Mouse (Mus musculus): ENCODE data around the gene Olfr697. TPM values are rescaled to one million over a fixed set of nuclear protein-coding genes. Genes with fewer than 3 reads are reported as not detected.
"Not testable (repeated sequence)": the region's sequence is repeated elsewhere in the genome, so short reads cannot be mapped to it uniquely, and the experiment has no call there.

Olfr697 gene
- not detected in 2 replicates for polyA plus RNA-seq (2015; fragmentation: Nextera tagmentation; extraction: Ambion mirVana)

- H3K36me3 ChIP-seq, result no peaks in the 10 kb centered on the region
- no peak for ATAC-seq (ENCODE audit: insufficient number of reproducible peaks, low FRiP score, low TSS enrichment, low read depth)
- 78% methylated on average over 1 of the region's 1 CpGs for WGBS
- H3K9me3 ChIP-seq, result no peaks in the 10 kb centered on the region
- H3K4me2 ChIP-seq, result no peak within 1 kb of the TSS
- H3K27ac ChIP-seq, result no peak within 1 kb of the TSS
- no peaks in the 10 kb centered on the region for H3K4me1 ChIP-seq
- H3K9ac ChIP-seq, result no peak within 1 kb of the TSS
- H3K4me3 ChIP-seq, result no peak within 1 kb of the TSS
- no peaks in the 10 kb centered on the region for H3K27me3 ChIP-seq
These were observed at the start of gene Olfr697 for GRCm38 (mm10) chr7:106742343-106742742. TSS of gene Olfr697 (minus strand) at chr7:106742443.

GRCm38 (mm10) chr7:106788330-106788729 is 46.1 kb upstream of the Olfr697 start:
- Histone ChIP-seq H3K9ac (no peak overlapping the region), H3K4me3 (no peak overlapping the region), H3K27ac (no peak overlapping the region), H3K36me3 (no peaks in the 10 kb centered on the region), H3K27me3 (no peaks in the 10 kb centered on the region), H3K4me2 (no peak overlapping the region), H3K9me3 (no peaks in the 10 kb centered on the region), H3K4me1 (no peaks in the 10 kb centered on the region)
- no peak for ATAC-seq (ENCODE audit: insufficient number of reproducible peaks, low FRiP score, low TSS enrichment, low read depth)

GRCm38 (mm10) chr7:106761008-106761407 is 18.8 kb upstream of the Olfr697 start:
- not testable (repeated sequence) for H3K27me3 ChIP-seq; H3K4me2 ChIP-seq; H3K4me1 ChIP-seq; H3K27ac ChIP-seq; H3K36me3 ChIP-seq; ATAC-seq (ENCODE audit: insufficient number of reproducible peaks, low FRiP score, low TSS enrichment, low read depth); H3K9me3 ChIP-seq; H3K4me3 ChIP-seq; H3K9ac ChIP-seq
- WGBS, result 88% methylated on average over 2 of the region's 2 CpGs

- H3K27ac ChIP-seq, result no peak overlapping the region
- H3K4me1 ChIP-seq, result no peaks in the 10 kb centered on the region
- WGBS, result 86% methylated on average over 2 of the region's 2 CpGs
- H3K4me2 ChIP-seq, result no peak overlapping the region
- H3K4me3 ChIP-seq, result no peak overlapping the region
- no peaks in the 10 kb centered on the region for H3K36me3 ChIP-seq
- H3K27me3 ChIP-seq, result no peaks in the 10 kb centered on the region
- no peak for ATAC-seq (ENCODE audit: insufficient number of reproducible peaks, low FRiP score, low TSS enrichment, low read depth)
- H3K9ac ChIP-seq, result no peak overlapping the region
- no peaks in the 10 kb centered on the region for H3K9me3 ChIP-seq
These were observed 16.6 kb upstream of the Olfr697 start for GRCm38 (mm10) chr7:106758800-106759199.

DNA sequence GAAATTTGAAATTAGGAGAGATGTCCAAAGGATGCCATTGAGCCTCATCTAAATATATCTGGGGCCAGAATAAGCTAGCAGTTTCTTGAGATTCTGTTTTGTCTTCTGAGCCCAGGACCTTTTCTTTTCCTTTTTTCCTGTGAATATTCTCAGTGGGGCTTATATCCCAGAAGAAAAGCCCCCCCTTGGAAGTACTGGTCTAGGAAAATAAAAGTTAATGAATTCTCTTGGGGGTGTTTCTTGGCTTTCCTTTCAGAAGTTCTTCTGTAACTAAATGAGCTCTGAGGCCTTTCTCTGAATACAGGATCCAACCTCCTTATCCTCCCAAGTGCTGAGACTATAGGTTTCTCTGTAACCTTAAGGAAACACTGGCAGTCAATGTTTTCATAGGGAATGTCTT is 13.1 kb upstream of the Olfr697 start, which contains the start of gene Olfr698:
TSS of gene Olfr698 (minus strand) at position 101 of the 400 bp plus-strand sequence.
- Histone ChIP-seq H3K9me3 (no peaks in the 10 kb centered on the region), H3K9ac (no peak within 1 kb of the TSS), H3K27me3 (no peaks in the 10 kb centered on the region), H3K4me2 (no peak within 1 kb of the TSS), H3K4me1 (no peaks in the 10 kb centered on the region), H3K27ac (no peak within 1 kb of the TSS), H3K4me3 (no peak within 1 kb of the TSS), H3K36me3 (no peaks in the 10 kb centered on the region)
- no peak for ATAC-seq (ENCODE audit: insufficient number of reproducible peaks, low FRiP score, low TSS enrichment, low read depth)

GRCm38 (mm10) chr7:106745811-106746210 is 3.6 kb upstream of the Olfr697 start:
- Histone ChIP-seq H3K4me2 (no peak overlapping the region), H3K36me3 (no peaks in the 10 kb centered on the region), H3K27me3 (no peaks in the 10 kb centered on the region), H3K9ac (no peak overlapping the region), H3K4me1 (no peaks in the 10 kb centered on the region), H3K27ac (no peak overlapping the region), H3K9me3 (no peaks in the 10 kb centered on the region), H3K4me3 (no peak overlapping the region)
- ATAC-seq (ENCODE audit: insufficient number of reproducible peaks, low FRiP score, low TSS enrichment, low read depth), result no peak
- WGBS, result 82% methylated on average over 5 of the region's 5 CpGs

DNA sequence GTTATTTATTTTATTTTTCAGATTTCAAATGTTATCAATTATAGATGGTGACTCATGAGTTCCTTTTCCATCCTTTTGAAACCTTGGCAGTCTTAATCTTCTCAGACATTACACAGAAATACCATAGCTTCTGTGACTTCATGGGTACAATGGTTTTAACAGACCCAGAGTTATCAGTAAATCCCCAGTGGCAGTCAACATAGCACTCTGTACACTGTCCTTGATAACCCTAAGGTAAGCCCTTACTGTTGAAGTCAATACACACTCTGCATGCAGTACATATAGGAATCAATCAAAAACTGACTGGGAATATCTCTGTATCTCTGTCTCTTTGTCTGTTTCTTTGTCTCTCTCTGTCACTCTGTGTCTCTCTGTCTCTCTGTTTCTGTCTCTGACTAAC is 5.2 kb downstream of the Olfr697 start:
- H3K27ac ChIP-seq, result no peak overlapping the region
- no peaks in the 10 kb centered on the region for H3K9me3 ChIP-seq
- H3K36me3 ChIP-seq, result no peaks in the 10 kb centered on the region
- no peak overlapping the region for H3K4me3 ChIP-seq
- H3K27me3 ChIP-seq, result no peaks in the 10 kb centered on the region
- H3K4me2 ChIP-seq, result no peak overlapping the region
- ATAC-seq (ENCODE audit: insufficient number of reproducible peaks, low FRiP score, low TSS enrichment, low read depth), result no peak
- H3K9ac ChIP-seq, result no peak overlapping the region
- H3K4me1 ChIP-seq, result no peaks in the 10 kb centered on the region

GRCm38 (mm10) chr7:106733717-106734116 is 8.5 kb downstream of the Olfr697 start:
- no peaks in the 10 kb centered on the region for H3K36me3 ChIP-seq
- no peaks in the 10 kb centered on the region for H3K4me1 ChIP-seq
- no peak overlapping the region for H3K4me2 ChIP-seq
- H3K27ac ChIP-seq, result no peak overlapping the region
- ATAC-seq (ENCODE audit: insufficient number of reproducible peaks, low FRiP score, low TSS enrichment, low read depth), result no peak
- no peak overlapping the region for H3K9ac ChIP-seq
- H3K9me3 ChIP-seq, result no peaks in the 10 kb centered on the region
- H3K4me3 ChIP-seq, result no peak overlapping the region
- H3K27me3 ChIP-seq, result no peaks in the 10 kb centered on the region
- WGBS, result 25% methylated on average over 2 of the region's 2 CpGs

DNA sequence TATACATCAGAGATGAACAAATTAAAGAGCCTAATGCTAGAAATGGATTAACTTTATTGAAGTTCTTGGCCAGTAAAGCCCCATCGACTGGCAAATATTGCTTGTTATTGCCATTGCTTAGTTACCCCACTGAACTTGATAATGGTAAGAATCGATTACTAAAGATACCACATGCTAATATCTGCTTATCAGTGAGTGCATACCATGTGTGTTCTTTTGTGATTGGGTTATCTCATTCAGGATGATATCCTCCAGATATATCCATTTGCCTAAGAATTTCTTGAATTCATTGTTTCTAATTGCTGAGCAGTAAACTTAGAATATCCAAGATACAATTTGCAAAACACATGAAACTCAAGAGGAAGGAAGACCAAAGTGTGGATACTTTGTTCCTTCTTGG is 16.6 kb downstream of the Olfr697 start:
- not testable (repeated sequence) for ATAC-seq (ENCODE audit: insufficient number of reproducible peaks, low FRiP score, low TSS enrichment, low read depth); H3K36me3 ChIP-seq; H3K9ac ChIP-seq; H3K4me2 ChIP-seq; H3K27ac ChIP-seq; H3K9me3 ChIP-seq; H3K4me1 ChIP-seq; H3K27me3 ChIP-seq; H3K4me3 ChIP-seq
- WGBS, result 78% methylated on average over 2 of the region's 2 CpGs

DNA sequence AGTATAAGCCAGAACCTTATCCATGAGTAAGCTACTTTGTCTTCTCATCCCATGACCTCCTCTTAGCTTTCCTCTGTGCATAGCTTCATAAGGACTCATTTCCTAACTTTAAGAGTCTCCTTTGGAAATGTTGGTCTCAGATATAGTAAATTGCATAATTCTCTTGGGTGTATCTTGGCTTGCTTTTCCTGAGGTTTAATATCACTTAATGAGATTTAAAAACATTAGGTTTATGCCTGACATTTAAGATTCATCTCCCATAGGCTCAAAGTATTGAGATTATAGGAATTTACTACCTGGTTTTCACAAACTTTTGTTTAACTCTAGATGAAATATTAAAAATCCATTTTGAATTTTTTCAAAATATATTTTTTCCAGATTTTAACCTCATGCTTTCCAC is 25.9 kb downstream of the Olfr697 start, which contains the start of gene Olfr695:
TSS of gene Olfr695 (minus strand) at position 101 of the 400 bp plus-strand sequence.
- H3K9ac ChIP-seq, result no peak within 1 kb of the TSS
- H3K4me2 ChIP-seq, result no peak within 1 kb of the TSS
- H3K4me3 ChIP-seq, result no peak within 1 kb of the TSS
- H3K4me1 ChIP-seq, result no peaks in the 10 kb centered on the region
- H3K36me3 ChIP-seq, result no peaks in the 10 kb centered on the region
- no peaks in the 10 kb centered on the region for H3K27me3 ChIP-seq
- no peak for ATAC-seq (ENCODE audit: insufficient number of reproducible peaks, low FRiP score, low TSS enrichment, low read depth)
- no peaks in the 10 kb centered on the region for H3K9me3 ChIP-seq
- no peak within 1 kb of the TSS for H3K27ac ChIP-seq

GRCm38 (mm10) chr7:106711463-106711862 is 30.8 kb downstream of the Olfr697 start:
- no peak for ATAC-seq (ENCODE audit: insufficient number of reproducible peaks, low FRiP score, low TSS enrichment, low read depth)
- no peak overlapping the region for H3K4me2 ChIP-seq
- H3K27me3 ChIP-seq, result no peaks in the 10 kb centered on the region
- 84% methylated on average over 6 of the region's 6 CpGs for WGBS
- no peak overlapping the region for H3K27ac ChIP-seq
- H3K4me1 ChIP-seq, result no peaks in the 10 kb centered on the region
- H3K4me3 ChIP-seq, result no peak overlapping the region
- H3K9me3 ChIP-seq, result no peaks in the 10 kb centered on the region
- no peaks in the 10 kb centered on the region for H3K36me3 ChIP-seq
- no peak overlapping the region for H3K9ac ChIP-seq

- not testable (repeated sequence) for H3K4me2 ChIP-seq; H3K9ac ChIP-seq; H3K27ac ChIP-seq; H3K4me1 ChIP-seq; ATAC-seq (ENCODE audit: insufficient number of reproducible peaks, low FRiP score, low TSS enrichment, low read depth); H3K27me3 ChIP-seq; H3K36me3 ChIP-seq; H3K9me3 ChIP-seq; H3K4me3 ChIP-seq
- 90% methylated on average over 10 of the region's 10 CpGs for WGBS
These were observed 34.5 kb downstream of the Olfr697 start for GRCm38 (mm10) chr7:106707705-106708104.

DNA sequence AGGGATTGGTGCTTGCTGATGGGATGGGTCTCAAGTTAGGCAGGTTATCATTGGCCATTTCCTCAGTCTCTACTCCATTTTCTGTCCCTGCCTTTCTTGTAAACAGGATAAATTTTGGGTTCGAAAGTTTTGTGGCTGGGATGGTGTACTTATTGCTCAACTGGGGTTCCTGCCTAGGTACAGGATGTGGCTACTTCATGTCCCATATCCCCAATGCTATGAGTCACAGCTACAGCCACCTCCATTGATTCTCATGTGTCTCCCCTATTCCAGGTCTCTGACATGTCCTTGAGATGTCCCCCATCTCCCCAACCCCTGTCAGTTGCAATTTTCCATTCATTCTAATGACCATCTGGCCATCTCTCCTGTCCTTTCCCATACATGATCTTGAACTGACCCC is 45.4 kb downstream of the Olfr697 start:
- Histone ChIP-seq H3K4me1 (no peaks in the 10 kb centered on the region), H3K27me3 (no peaks in the 10 kb centered on the region), H3K36me3 (no peaks in the 10 kb centered on the region), H3K27ac (no peak overlapping the region), H3K9ac (no peak overlapping the region), H3K4me3 (no peak overlapping the region), H3K9me3 (no peaks in the 10 kb centered on the region), H3K4me2 (no peak overlapping the region)
- ATAC-seq (ENCODE audit: insufficient number of reproducible peaks, low FRiP score, low TSS enrichment, low read depth), result no peak
- WGBS, result 70% methylated on average over 1 of the region's 1 CpGs

All from limb, embryonic 15.5 days (tissue).